Mouse (Mus musculus): ENCODE results near the gene Hamp2. TPM values are rescaled to one million over a fixed set of nuclear protein-coding genes. Genes with fewer than 3 reads are reported as not detected.

Gene Hamp2
- total RNA-seq (2023): 1 to 10 TPM; 1.4 to 4.0 TPM

DNA sequence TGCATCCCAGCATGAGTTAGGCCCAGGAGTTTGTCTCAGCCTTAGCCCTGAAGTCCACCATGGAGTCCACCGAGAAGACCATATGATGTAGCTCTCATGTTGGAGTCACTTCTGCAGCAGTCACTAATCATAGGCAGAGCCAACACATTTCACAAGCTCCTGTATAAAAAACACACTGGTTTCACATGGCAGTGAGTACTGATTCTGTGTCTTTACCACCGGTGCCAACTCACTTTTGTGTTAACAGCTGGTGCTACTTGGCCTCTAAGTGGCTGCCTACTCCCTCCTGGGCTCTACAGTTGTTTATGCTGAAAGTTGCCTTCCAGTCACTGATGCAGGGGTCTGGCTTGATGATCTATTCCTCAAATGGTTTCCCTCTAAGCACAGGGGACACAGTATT is at the start of gene Hamp2:
Hamp2 (minus strand) TSS at position 101 of the 400 bp plus-strand sequence.

DNA sequence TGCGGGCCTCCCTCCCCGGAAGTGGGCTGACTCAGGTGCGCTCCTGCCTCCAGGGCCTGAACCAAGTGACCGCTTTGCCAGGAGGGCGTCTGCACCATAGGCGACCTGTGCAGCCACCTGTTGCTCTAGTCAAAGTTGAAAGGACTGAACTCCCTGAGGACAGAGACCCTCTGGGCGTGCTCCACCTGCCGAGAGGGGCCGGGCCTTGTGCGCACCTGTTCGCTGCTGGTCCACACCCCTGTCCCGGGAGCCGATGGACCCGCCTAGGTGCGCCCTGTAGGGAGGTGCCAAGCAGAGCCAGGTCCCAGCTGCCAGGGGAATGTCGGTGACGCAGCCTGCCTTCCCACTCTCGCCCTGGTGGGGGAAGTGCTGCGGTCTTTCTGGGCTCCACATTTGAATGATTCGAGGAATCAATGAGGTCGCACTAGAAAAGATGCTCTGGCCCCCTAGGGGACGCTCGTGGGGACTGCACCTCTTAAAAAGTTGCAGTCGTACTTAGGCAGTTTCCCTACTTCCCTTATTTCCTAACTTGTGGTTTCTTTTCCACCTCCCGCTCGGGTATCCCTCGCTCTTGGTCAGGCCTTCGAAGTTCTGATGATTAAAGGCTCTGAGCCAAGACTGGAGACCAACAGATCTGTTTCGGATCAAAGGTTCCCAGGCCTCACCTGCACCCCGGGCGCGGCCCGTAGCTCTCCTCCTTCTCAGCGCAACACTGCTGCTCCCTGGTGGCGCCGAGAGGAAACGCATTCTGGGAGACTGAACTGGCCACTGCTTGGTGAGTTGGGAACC is 49.2 kb upstream of the Hamp2 start, which contains the start of gene Fam187b:
Fam187b (plus strand) TSS at position 290 of the 789 bp plus-strand sequence.

DNA sequence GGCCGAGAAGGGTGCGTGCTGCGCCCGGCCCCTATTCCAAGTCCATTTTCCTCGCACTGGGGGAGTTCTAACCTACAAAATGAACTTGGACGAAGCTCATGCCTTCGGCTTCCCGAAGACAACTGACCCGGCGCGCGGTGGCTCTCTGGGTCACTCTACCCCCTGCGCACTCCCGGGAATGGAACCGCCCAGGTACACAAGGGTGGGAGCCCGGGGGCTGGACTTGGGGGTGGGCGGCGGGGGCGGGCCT is 48.7 kb upstream of the Hamp2 start, which contains the start of gene Lsr:
Lsr (minus strand) TSS at position 214 of the 250 bp plus-strand sequence.

DNA sequence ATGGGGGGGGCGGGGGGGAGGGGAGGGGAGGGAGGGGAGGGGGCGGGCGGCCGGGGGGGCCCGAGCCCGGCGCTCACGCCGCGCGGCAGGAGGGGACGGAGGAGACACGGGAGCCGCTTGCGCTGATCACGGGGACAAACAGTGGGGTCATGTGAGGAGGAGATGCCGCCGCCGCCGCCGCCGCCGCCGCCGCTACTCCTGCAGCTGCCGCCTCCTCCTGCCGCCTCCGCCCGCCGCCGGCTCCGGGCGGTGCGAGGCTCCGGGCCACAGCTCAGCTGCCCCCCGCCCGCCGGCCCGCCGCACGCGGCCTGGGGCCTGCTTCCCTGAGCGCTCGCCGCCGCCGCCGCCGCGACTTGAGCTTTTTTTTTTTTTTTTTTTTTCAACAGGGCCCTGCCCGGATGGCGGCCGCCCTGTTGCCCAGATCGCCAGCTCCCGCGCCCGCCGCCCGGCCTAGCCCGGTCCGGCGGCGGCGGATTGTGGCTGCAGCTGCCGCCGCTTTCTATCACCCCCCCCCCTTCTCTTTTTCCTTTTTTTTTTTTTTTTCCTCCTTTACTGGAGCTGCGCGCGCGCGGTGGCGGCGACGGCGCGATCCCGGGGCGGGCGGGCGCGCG is 32.4 kb upstream of the Hamp2 start, which contains the start of gene Usf2:
Usf2 (minus strand) TSS at position 48 of the 611 bp plus-strand sequence.

DNA sequence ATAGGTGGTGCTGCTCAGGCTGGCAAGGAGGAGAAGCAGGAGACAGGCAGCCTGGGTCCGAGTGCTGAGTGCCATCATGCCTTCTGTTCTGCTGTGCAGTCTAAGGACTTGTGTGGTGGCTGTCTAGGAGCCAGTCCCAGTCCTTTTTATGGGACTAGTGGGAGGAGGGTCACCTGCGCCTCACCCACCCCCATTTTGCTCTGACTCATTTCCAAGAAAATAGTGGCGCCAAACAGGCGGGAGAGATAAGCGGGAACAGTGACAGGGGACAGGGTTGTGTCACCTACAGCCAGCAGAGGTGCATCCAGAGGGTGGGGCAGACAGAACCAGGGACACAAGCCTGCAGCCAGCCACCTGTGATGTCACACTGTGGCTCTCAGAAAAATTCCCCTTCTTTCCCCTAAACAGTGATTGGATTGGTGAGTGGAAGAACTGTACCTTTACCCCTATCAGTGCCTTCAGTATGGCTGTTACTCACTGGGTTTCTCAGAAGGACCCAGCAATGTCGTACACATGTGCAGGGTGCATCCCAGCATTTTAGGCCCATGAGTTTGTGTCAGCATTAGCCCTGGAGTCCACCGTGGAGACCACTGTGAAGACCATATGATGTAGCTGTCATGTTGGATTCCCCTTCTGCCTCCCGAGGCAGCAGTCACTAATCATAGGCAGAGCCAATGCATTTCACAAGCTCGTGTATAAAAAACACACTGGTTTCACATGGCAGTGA is 19.6 kb upstream of the Hamp2 start, which contains the start of gene Hamp:
Hamp (minus strand) TSS at position 124 of the 727 bp plus-strand sequence.

DNA sequence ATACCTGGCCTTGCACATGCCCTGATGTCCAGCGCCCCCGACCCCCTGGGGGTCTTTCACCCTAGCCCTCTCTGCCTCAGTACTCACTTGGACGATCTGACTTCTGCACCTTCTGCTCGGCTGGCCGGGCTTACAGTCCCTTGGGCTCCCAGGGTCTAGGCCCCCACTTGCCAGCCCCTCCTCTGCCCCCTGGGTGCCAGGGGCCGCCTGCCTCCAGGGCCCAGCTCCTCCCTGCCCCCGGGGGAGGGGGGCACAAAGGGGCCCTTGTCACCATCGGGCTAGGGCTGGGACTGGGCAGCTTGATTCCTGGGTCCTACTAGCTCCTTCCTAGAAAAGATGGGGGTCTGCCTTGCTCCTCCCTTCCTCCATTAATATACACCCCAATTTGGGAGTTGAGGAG is 9.7 kb downstream of the Hamp2 start, which contains the start of gene Mag:
Mag (minus strand) TSS at position 142 of the 400 bp plus-strand sequence.

DNA sequence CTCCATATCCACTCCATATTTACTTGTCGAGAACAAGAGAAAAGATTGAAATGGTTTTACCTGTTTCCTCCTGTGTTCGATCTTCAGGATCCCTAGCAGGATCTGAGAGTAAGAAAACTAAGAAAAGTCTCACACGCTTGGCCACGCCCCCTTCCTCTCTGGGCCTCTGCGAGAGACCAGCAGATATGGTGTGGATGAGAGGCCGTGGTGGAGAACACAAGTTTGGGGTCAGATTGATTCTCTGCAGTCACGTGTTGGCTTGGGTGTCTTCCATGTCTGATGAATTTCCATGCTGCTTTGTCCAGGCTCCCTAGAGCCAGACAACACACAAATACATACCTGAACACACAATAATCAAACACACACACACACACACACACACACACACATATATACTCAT is 44.3 kb downstream of the Hamp2 start, which contains the start of gene Cd22:
Cd22 (minus strand) TSS at position 167 of the 400 bp plus-strand sequence.

Other genes starting within 250 kb of the Hamp2 start
- not detected for gene 2200002J24Rik, start 225.8 kb downstream of the Hamp2 start, total RNA-seq (2023)
- gene Atp4a, start 212.5 kb downstream of the Hamp2 start, total RNA-seq (2023): not detected
- 10 to 100 TPM; 51.6 to 63.4 TPM for gene Tmem147, start 195.1 kb downstream of the Hamp2 start, total RNA-seq (2023)
- gene Gapdhs, start 181.0 kb downstream of the Hamp2 start, total RNA-seq (2023): not detected
- gene Sbsn, start 173.2 kb downstream of the Hamp2 start, total RNA-seq (2023): 1 to 10 TPM; 2.8 to 3.8 TPM
- 1 to 10 TPM in 1 of 2 experiments, not detected in 1; 1.3 TPM for gene Dmkn, start 160.9 kb downstream of the Hamp2 start, total RNA-seq (2023)
- gene Krtdap, start 136.8 kb downstream of the Hamp2 start, total RNA-seq (2023): not detected
- gene Ffar2, start 100.9 kb downstream of the Hamp2 start, total RNA-seq (2023): 1 to 10 TPM; 1.8 to 2.3 TPM
- gene Ffar3, start 68.5 kb downstream of the Hamp2 start, total RNA-seq (2023): not detected
- gene Ffar1, start 63.1 kb downstream of the Hamp2 start, total RNA-seq (2023): under 1 TPM; 0.12 to 0.18 TPM
- gene Cd22, start 44.3 kb downstream of the Hamp2 start, total RNA-seq (2023): 10 to 100 TPM; 14.0 to 15.4 TPM
- gene Mag, start 9.8 kb downstream of the Hamp2 start, total RNA-seq (2023): 1 to 10 TPM; 3.3 to 3.8 TPM
- not detected for gene Hamp, start 19.4 kb upstream of the Hamp2 start, total RNA-seq (2023)
- 100 to 1,000 TPM; 148 to 186 TPM for gene Usf2, start 32.1 kb upstream of the Hamp2 start, total RNA-seq (2023)
- 10 to 100 TPM; 13.7 to 19.7 TPM for gene Lsr, start 48.8 kb upstream of the Hamp2 start, total RNA-seq (2023)
- 1 to 10 TPM; 1.5 to 2.3 TPM for gene Fam187b, start 49.1 kb upstream of the Hamp2 start, total RNA-seq (2023)
- gene Fxyd5, start 117.8 kb upstream of the Hamp2 start, total RNA-seq (2023): 1,000 to 10,000 TPM; 1,032 to 1,279 TPM
- not detected for gene Fxyd7, start 126.8 kb upstream of the Hamp2 start, total RNA-seq (2023)
- gene Fxyd1, start 132.5 kb upstream of the Hamp2 start, total RNA-seq (2023): not detected
- gene Lgi4, start 134.7 kb upstream of the Hamp2 start, total RNA-seq (2023): 1 to 10 TPM; 1.7 to 1.9 TPM
- not detected for gene Fxyd3, start 152.0 kb upstream of the Hamp2 start, total RNA-seq (2023)
- 10 to 100 TPM in 1 of 2 experiments, 1 to 10 TPM in 1; 9.1 to 15.9 TPM for gene Hpn, start 190.6 kb upstream of the Hamp2 start, total RNA-seq (2023)
- gene Scn1b, start 202.3 kb upstream of the Hamp2 start, total RNA-seq (2023): 10 to 100 TPM; 23.9 to 35.9 TPM
- gene Gramd1a, start 231.2 kb upstream of the Hamp2 start, total RNA-seq (2023): 100 to 1,000 TPM in 1 of 2 experiments, 10 to 100 TPM in 1; 98.0 to 105 TPM